Mouse (Mus musculus): ENCODE measurements around the gene Gadd45gip1.

Gadd45gip1 gene

GRCm38 (mm10) chr8:84794486-84794885 lies 36.8 kb upstream of the Gadd45gip1 start:
- in situ Hi-C loops (cut with MboI; ENCODE audit: low sequenced_read_pairs) = no loop called here

DNA sequence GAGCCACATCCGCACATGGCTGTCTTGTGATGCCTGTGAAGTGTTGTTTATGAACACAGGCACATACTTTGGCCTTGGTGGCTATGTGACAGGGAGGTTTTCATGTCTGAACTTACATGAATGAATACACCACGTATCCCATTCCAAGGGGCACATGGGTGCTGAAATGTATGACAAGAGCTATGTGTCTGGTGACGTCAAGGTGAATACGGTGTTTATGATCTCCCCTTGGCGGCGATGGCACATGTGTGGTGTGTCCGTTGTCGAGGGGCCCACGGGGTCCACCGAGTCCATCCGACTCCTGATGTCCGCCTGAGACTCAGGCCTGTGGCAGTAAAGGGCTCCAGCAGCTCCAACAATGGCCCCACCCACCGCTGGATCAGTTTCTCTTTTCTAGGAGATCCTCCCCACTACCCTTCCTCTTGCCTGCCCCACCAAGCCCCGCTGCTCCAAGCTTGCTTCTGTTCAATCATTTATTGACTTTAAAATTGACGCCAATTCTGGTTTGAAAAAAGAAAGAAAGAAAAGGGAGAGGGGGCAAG lies 34.0 kb upstream of the Gadd45gip1 start:
- in situ Hi-C loops (cut with MboI; ENCODE audit: low sequenced_read_pairs) = no loop called here

DNA sequence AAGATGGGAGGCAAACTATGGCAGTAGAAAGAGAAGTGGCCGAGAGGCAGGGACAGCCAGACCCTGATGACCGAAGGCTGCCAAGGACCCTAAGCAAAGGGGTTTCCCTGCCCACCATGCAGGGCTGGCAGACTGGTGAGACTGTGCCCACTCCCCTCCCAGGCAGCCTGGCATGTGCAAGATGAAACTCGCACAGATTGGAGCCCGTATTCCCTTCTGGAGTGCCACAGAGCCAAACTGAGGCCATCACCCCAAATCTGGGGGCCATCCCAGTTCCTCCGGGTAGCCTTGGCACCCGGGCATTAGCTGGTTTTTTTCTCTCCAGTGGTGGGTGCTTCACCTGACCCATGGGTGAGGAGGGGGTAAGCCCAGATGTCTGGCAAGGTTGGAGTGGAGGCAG lies 33.4 kb upstream of the Gadd45gip1 start:
- in situ Hi-C loops (cut with MboI; ENCODE audit: low sequenced_read_pairs) = no loop called here

- in situ Hi-C loops (cut with MboI; ENCODE audit: low sequenced_read_pairs) = no loop called here
These were observed 32.7 kb upstream of the Gadd45gip1 start for GRCm38 (mm10) chr8:84798446-84799135.

DNA sequence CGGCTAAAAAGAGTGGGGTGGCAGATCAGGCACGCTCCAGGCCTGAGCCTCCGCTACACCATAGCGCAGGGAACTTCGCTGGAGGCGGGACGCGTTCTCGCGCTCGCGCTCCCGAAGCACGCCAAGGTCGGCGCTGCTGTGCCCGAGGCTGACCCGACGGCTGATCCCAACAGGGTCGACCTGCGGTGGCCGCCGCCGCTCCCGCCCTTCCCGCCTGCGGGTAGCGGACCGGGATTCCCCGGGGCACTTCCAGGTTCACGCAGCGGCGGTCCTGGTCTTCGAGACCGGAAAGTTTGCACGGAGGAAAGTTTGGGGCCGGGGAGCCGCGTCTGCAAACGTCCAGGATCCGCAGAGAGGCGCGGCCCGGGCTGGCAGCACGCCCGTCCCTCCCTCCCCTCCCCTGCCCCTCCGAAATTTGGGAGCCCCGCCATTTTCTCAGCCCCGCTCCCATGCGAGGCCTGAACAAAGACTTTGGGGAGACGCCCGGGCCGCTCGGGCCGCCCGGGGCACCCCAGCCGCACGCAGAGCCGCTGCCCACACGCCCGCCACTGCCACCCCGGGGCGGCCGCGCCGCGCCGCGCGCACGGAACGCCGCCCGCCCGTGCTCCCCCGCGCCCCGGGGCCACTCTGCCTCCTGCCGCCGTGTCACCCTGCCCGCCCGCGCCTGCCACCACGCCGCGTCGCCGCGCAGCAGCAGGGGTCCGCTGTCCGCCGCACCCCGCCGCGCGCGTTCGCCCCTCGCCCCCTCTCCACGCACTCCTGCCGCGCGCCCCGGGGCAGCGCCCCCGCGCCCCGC lies 32.0 kb upstream of the Gadd45gip1 start:
- in situ Hi-C loops (cut with MboI; ENCODE audit: low sequenced_read_pairs) = no loop called here

GRCm38 (mm10) chr8:84799999-84800831 lies 31.1 kb upstream of the Gadd45gip1 start, which contains the start of gene Nfix:
TSS of gene Nfix (minus strand) at chr8:84800344.
- in situ Hi-C loops (cut with MboI; ENCODE audit: low sequenced_read_pairs) = no loop called here

GRCm38 (mm10) chr8:84806031-84806430 lies 25.3 kb upstream of the Gadd45gip1 start:
- in situ Hi-C loops (cut with MboI; ENCODE audit: low sequenced_read_pairs) = no loop called here

DNA sequence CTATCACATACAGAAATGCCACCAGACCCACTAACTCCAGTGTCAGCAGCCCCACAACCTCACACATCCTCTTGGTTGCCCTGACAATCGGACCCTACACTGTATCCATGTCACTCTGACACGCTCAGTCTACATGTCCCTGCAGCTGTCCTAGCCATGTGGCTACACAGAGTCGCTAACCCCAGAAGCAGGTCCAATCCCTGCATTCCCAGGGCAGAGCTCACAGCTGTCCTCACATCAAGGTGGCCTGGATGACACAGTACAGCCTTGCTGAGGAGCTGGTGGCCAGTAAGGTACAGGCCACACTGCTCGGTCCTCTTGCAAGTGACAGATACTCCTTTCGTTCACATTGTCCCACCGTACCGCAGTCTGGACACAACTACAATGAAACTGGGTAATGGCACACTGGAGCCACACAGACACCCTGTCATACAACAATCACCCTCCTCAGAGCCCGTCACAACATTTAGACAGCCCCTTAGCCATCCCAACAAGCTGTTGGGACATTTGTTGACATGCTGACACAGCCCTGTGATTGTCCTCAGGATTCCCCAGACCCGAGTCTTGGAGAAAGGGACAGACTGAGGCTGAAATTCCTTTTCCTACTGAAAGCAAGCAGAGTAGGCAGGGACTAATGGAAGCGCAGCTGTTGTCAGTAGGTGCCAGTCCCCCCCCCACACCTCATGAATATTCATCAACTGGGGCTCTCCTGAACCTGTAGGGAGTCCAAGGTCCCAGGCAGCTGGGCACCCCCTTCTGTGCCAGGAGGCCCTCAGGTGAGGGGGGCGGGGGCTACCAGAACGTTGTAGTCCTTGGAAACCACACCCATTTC lies 22.0 kb upstream of the Gadd45gip1 start:
- in situ Hi-C loops (cut with MboI; ENCODE audit: low sequenced_read_pairs) = no loop called here

GRCm38 (mm10) chr8:84809941-84810280 lies 21.4 kb upstream of the Gadd45gip1 start:
- in situ Hi-C loops (cut with MboI; ENCODE audit: low sequenced_read_pairs) = loop anchor here (5.0 kb wide), 1 partner anchor 98 kb away; no protein-coding TSS in a partner anchor

DNA sequence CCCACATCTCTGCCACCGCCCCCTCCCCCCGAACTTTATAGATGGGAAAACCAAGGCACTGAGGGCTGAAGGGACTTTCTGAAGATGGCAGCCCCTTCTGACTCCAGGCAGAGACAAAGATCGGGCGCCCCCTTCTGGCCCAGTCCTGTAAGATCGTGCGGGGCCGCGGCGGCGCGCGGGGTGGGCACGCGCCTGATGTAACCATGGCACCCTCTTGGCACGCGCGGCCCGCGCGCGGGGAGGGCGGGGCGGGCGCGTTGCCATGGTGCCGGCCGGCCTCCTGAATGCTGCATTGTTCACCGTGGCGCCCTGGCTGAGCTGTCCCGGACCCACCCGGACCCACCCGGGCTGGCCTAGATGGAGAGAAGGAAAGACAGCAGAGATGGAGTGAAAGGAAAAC lies 20.4 kb upstream of the Gadd45gip1 start:
- in situ Hi-C loops (cut with MboI; ENCODE audit: low sequenced_read_pairs) = loop anchor here (5.0 kb wide), 1 partner anchor 99 kb away; no protein-coding TSS in a partner anchor

- in situ Hi-C loops (cut with MboI; ENCODE audit: low sequenced_read_pairs) = loop anchor here (5.0 kb wide), 1 partner anchor 99 kb away; no protein-coding TSS in a partner anchor
These were observed 20.0 kb upstream of the Gadd45gip1 start for GRCm38 (mm10) chr8:84811303-84811702.

DNA sequence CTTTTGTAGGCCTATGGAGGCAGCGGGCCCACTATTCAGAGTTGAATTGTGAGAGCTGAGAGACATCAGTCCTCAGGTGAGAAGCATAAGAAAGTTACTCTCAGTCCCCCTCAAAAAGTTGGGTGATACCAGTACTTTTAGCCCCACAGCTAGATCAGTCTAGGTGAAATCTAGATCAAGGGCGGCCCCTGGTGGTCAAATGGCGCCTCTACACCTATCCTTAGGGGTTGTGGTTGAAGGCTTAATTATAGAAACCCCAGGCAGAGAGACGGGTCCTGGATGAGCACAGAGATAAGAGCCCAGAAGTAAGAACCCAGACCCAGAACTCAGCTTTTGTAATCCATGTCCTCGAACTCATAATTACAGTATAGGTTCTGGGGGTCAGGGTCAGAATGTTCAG lies 18.3 kb upstream of the Gadd45gip1 start:
- in situ Hi-C loops (cut with MboI; ENCODE audit: low sequenced_read_pairs) = loop anchor here (5.0 kb wide), 1 partner anchor 101 kb away; no protein-coding TSS in a partner anchor

DNA sequence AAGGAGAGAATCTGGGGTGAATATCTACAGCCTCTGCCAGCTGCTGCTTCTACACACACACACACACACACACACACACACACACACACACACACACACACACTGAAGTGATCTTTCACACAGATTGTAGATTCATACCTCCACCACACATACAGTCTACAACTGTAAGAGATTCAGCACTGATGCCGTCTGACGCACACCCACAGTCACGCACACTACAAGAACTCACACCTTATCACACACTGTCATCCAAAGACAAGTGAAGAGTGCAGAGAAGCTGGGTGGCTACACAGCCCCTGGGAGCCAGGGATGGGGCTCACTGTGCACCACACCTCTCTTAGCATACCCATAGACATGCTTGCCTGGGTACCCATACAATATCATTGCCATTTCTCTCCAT lies 17.5 kb upstream of the Gadd45gip1 start:
- in situ Hi-C loops (cut with MboI; ENCODE audit: low sequenced_read_pairs) = loop anchor here (5.0 kb wide), 1 partner anchor 102 kb away; no protein-coding TSS in a partner anchor

GRCm38 (mm10) chr8:84814240-84814554 lies 17.1 kb upstream of the Gadd45gip1 start:
- in situ Hi-C loops (cut with MboI; ENCODE audit: low sequenced_read_pairs) = loop anchor here (5.0 kb wide), 1 partner anchor 102 kb away; no protein-coding TSS in a partner anchor

GRCm38 (mm10) chr8:84814555-84815441 lies 16.5 kb upstream of the Gadd45gip1 start:
- in situ Hi-C loops (cut with MboI; ENCODE audit: low sequenced_read_pairs) = loop anchor here (5.0 kb wide), 1 partner anchor 102 kb away; no protein-coding TSS in a partner anchor

- in situ Hi-C loops (cut with MboI; ENCODE audit: low sequenced_read_pairs) = no loop called here
These were observed 15.8 kb upstream of the Gadd45gip1 start for GRCm38 (mm10) chr8:84815547-84815946.

- in situ Hi-C loops (cut with MboI; ENCODE audit: low sequenced_read_pairs) = no loop called here
These were observed 15.2 kb upstream of the Gadd45gip1 start for GRCm38 (mm10) chr8:84816117-84816516.

DNA sequence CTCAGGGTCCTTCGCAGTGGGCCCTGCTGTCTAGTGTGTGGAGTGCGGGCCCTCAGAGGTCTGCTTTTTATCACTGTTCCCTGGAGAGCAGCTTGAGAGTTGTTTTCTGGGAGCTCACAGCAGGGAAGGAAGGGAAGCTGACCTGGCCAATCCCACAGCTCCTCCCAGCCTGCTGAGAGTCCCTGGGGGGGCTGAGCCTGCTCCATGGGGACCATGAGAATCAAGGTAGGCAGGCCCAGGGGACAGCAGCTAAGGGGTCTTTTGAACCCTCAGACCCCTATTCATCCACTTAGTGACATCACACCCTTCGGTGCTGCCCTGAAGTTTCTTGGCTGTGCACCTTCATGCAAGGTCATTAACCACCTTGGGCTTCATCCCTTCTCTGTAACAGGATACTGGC lies 8.6 kb upstream of the Gadd45gip1 start, which contains the start of gene Dand5:
TSS of gene Dand5 (minus strand) at position 101 of the 400 bp plus-strand sequence.
- in situ Hi-C loops (cut with MboI; ENCODE audit: low sequenced_read_pairs) = no loop called here

- in situ Hi-C loops (cut with MboI; ENCODE audit: low sequenced_read_pairs) = no loop called here
These were observed 7.7 kb upstream of the Gadd45gip1 start for GRCm38 (mm10) chr8:84823653-84824052.

Data from CH12F3 (cell line).